Mouse (Mus musculus): ENCODE results near the gene Prdx2. TPM values are rescaled to one million over a fixed set of nuclear protein-coding genes. Genes with fewer than 3 reads are reported as not detected.

The Prdx2 gene
- polyA plus RNA-seq, 1 experiment from 2014 or later, result 1,255 TPM

DNA sequence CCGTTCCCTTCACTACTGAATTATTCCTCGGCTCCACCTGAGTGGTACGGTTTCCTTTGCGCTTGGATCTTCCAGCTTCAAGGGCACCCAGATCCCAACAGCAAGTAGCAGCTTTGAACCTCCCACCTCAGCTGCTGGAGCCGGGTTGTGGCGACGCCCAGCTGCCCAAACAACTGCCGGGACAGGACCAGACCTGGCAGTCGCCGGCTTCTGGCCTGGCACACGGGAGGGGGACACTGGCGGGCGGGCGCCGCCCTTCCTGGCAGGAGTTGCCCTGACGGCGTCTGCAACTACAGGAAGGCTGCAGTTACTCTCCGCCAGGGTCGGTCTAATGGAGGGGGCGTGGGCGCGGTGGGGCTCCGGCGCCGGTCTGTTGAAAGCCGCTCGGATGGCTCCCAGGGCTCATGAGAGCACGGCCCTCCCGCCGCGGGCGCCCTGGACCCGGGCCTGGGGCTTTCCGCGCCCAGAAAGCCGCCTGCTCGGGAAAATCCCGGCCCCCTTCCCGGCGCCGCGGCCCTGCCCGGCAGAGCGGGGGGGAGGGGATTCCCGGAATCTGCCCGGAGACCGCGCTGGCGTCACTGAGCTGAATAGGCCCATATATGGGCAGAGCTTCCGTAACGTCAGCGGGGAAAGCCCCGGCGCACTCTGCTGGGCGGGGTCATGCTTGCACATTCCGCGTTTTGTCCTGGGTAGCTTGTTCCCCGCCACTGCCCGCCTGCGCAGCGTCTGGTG, 6.8 kb downstream of the Prdx2 start:
- Histone ChIP-seq H3K27me3 (ENCODE audit: poor library complexity, severe bottlenecking) (peaks cover 46% of the 10 kb centered on the region), H3K27ac (peak overlapping the region; percentile 79), H3K4me3 (peak overlapping the region; percentile 68), H3K36me3 (replicated peaks) (peaks cover 41% of the 10 kb centered on the region), H3K9me3 (no peaks in the 10 kb centered on the region), H3K4me1 (peaks cover 70% of the 10 kb centered on the region)
- WGBS, result under 1% methylated on average over 61 of the region's 61 CpGs
- peak; percentile 95 for DNase-seq (ENCODE audit: extremely low spot score, low spot score)

DNA sequence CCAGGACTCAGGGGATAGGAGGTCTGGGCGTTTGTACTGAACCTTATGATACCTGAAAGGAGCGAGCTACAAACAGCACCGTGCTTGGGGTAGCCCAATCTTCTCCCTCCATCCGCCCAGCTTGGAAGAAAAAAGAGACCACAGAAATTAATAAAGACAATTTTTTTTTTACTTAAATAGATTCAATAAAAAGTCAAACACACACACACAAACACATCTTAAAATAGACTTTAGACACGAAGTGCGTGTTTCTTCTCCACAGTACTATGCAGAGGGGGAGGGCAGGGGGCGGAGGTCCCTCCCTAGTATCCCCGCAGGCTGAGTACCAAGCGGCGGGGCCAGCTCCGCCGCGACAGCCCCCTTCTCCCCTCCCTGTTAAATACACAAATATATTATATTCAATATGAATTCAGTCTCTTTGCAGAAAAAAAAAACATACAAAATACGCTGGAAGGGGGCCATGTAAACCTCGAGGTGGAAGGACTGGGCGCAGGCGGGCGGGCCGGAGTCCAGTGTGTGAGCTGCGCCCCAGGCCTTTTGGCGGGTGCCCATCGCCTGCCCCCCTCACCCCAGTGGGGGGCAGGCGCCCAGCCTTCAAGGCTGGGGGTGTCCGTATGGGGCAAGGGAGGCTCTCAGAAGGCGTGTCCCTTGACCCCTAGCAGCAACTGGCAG, 7.5 kb downstream of the Prdx2 start:
- H3K27me3 ChIP-seq (ENCODE audit: poor library complexity, severe bottlenecking), result peaks cover 53% of the 10 kb centered on the region
- H3K9me3 ChIP-seq, result no peaks in the 10 kb centered on the region
- peak overlapping the region; percentile 68 for H3K4me3 ChIP-seq
- WGBS, result 1% methylated on average over 25 of the region's 25 CpGs
- H3K36me3 ChIP-seq (replicated peaks), result peaks cover 34% of the 10 kb centered on the region
- peak overlapping the region; percentile 79 for H3K27ac ChIP-seq
- peaks cover 67% of the 10 kb centered on the region for H3K4me1 ChIP-seq
- DNase-seq (ENCODE audit: extremely low spot score, low spot score), result no peak

DNA sequence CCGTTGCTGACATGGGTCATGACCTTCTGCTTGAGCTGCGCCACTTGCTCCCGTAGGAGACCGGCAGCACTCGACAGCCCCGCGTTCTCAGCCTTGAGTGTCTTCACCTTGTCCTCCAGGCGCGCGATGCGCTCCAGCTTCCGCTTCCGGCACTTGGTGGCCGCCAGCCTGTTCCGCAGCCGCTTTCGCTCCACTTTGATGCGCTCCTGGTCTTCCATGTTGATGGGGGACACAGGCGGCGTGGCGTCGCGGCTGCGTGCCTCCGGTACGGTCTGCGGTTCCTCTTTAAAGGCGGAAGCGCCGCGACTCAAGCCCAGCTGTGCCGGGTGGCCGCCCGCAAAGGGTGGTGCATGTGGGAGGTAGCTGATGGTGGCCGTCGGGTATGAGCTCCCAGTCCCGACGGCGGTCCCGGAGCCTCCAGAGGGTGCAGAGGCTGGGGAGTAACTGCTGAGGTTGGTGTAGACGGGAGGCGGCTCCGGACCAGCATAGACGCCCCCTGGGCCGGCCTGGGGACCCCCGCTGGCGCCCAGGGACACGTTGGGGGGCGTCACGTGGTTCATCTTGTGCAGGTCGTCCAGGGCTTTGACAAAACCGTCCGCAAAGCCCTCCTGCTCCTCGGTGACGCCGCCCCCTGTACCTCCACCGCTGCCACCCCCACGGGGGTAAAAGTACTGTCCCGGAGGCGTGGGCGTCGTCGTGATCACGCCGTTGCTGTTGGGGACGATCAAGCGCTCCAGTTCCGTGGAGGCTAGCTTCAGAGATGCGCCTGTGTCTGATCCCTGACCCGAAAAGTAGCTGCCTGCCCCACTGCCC, 8.3 kb downstream of the Prdx2 start:
- Histone ChIP-seq H3K27ac (peak overlapping the region; percentile 79), H3K4me1 (peaks cover 71% of the 10 kb centered on the region), H3K4me3 (peak overlapping the region; percentile 68), H3K36me3 (replicated peaks) (peaks cover 26% of the 10 kb centered on the region), H3K9me3 (no peaks in the 10 kb centered on the region), H3K27me3 (ENCODE audit: poor library complexity, severe bottlenecking) (peaks cover 61% of the 10 kb centered on the region)
- DNase-seq (ENCODE audit: extremely low spot score, low spot score), result peak; percentile 67
- WGBS, result 2% methylated on average over 70 of the region's 70 CpGs

DNA sequence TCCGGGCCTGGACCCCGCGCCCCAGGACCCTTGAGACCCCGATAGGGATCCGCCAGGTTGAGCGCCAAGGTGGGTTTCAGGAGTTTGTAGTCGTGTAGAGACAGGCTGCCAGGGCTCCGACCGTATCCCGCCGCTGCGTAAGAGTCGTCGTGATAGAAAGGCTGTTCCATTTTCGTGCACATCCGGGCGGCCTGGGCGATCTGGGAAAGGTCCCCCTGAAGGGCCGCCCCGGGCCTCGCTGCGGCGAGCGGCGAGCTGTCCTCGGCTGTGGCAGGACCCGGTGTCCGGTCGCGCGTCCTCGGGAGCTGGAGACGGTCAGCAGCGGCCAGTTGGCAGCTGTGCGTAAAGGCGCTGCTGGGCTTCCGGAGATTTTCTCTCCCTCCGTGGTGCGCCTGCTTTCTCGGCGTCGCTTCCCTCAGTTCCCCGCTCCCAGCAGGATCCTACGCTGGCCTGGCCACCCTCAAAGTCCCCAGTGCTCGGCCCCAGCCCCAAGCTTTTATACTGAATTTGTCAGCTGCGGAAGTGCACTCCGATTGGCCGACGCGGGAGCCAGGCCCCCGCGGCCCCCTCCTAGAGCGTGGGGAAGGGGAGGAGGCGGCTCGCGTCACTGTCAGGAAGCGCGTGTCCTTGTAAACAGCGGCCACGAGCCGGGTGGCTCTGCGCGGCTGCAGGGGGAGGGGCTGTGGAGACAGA, 9.0 kb downstream of the Prdx2 start, which contains the start of gene Junb:
Gene Junb (minus strand): TSS at position 471 of the 693 bp plus-strand sequence.
- Histone ChIP-seq H3K4me3 (peak within 1 kb of the TSS; percentile 68), H3K27ac (peak within 1 kb of the TSS; percentile 79), H3K36me3 (replicated peaks) (peaks cover 19% of the 10 kb centered on the region), H3K9me3 (no peaks in the 10 kb centered on the region), H3K27me3 (ENCODE audit: poor library complexity, severe bottlenecking) (peaks cover 64% of the 10 kb centered on the region), H3K4me1 (peaks cover 71% of the 10 kb centered on the region)
- DNase-seq (ENCODE audit: extremely low spot score, low spot score), result peak; percentile 79
- under 1% methylated on average over 63 of the region's 63 CpGs for WGBS

DNA sequence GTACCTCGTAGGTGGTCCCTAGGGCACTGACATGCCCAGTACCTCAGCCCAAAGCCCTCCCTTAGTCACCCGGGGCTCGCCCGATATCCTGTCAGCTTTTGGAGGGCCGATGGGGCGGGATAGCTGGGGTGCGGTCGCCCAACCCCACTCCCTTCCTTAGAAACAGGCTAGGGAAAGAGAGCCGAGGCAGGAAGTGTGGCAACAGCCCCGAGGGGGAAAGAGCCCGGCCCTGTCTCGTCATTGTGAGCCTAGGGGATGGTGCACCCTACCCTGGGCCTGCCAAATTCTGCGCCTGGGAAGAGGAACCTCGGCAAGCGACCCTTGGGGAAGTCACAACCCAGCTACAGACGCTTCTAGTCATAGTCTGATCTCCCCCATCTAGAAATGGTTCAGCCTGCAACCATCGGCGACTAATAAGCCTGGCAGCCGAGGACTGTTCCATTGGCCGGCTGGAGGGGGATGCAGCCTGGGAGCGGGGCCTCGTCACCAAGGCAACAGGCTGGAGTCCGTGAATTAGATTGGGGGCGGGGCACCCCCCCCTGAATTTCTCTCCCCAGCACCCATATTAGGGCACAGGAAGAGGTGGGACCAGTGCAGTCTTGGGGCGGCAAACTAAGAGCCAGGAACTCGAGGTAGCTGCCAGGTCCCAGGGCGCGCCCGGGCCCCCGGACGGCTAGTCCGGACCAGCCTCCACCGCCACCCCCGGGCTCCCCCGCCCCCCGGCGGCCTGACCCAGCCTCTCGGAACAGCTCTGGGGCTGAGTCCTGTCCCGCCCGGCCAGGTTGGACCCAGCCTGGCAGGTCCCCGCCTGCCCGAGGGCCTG, 10.4 kb downstream of the Prdx2 start:
- Histone ChIP-seq H3K27me3 (ENCODE audit: poor library complexity, severe bottlenecking) (peaks cover 78% of the 10 kb centered on the region), H3K27ac (peak overlapping the region; percentile 76), H3K4me1 (peaks cover 80% of the 10 kb centered on the region), H3K9me3 (no peaks in the 10 kb centered on the region), H3K4me3 (peak overlapping the region; percentile 68), H3K36me3 (replicated peaks) (peaks cover 5% of the 10 kb centered on the region)
- WGBS, result 2% methylated on average over 42 of the region's 42 CpGs
- peak; percentile 84 for DNase-seq (ENCODE audit: extremely low spot score, low spot score)

DNA sequence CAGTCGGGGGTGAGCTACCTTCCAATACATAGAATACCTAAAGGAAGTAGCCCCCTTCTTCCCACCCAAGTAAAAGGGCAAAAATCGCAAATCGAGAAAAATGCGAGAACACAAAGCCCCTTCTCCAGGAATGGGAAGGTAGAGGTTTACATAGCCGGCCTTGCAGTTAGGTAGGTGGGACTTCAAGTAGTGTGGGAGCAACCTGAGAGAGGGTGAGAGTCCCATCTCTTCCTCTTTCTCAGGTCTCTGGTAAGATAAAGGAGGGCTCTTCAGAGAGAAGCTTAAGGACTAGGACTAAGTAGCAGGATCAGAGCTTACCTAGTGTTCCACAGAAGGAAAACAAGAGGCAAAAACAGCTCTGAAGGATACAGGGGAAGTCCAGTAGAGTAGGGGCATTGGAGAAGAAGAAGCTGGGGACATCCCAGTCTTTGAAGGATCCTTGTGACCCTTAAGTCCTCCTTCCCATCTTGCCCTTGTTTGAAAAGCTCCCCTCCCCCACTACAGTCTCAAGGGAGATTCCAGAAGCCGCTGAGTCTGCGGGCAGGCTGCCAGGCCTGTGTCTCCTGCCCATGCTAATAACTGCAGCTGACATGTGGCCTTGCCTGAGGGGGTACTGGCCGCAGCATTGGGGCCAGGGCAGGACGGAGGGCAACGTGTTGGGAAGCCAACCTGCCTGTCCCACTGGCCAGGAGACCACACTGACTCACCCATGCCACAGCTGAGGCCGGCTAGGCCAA, 11.4 kb downstream of the Prdx2 start:
- peaks cover 82% of the 10 kb centered on the region for H3K4me1 ChIP-seq
- DNase-seq (ENCODE audit: extremely low spot score, low spot score), result no peak
- no peaks in the 10 kb centered on the region for H3K9me3 ChIP-seq
- peaks cover 84% of the 10 kb centered on the region for H3K27me3 ChIP-seq (ENCODE audit: poor library complexity, severe bottlenecking)
- WGBS, result 41% methylated on average over 11 of the region's 11 CpGs
- no peaks in the 10 kb centered on the region for H3K36me3 ChIP-seq (replicated peaks)
- peak overlapping the region; percentile 68; the same call in 1 of the 2 replicates for H3K4me3 ChIP-seq
- H3K27ac ChIP-seq, result peak overlapping the region; percentile 76

DNA sequence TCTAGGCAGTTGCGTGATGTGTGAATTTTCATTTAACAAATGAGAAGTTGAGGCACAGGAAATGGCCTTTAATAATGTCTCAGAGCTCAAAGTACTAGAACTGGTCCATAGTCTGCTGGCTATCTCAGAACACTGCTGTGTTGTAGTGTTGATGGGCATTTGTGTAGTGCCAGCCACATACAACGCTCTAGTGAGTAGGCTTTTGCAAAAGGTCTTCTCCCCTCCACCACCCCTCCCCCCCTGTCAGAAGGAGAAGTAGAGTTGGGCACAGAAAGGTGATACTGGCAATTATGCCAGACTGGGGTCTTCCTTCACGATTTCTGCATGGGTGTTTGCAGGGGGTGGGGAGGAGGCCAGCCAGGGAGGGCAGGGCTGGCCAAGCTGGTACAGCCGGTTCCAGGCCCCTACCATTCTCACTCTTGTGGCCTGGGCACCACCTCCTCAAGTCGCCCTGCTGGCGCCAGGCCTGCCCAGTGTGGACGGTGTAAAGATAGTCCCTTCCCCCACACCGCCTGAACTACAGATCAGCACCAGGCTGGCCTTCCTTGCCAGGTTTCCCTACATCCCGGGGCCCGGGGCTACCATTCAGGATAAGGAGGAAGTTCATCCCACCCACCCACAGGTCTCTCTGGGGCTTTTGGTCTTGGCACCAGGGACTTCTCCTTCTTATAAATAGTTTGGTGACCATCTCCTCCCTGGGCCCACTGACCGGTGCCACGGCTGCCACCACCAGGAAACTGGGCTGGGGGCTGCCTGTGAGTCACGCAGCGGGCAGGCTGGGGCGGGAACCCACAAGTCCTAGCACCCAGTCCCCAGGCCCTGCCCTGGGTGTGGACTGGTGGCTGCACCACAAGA, 12.5 kb downstream of the Prdx2 start:
- H3K4me1 ChIP-seq, result peaks cover 79% of the 10 kb centered on the region
- no peak for DNase-seq (ENCODE audit: extremely low spot score, low spot score)
- H3K36me3 ChIP-seq (replicated peaks), result no peaks in the 10 kb centered on the region
- peaks cover 92% of the 10 kb centered on the region for H3K27me3 ChIP-seq (ENCODE audit: poor library complexity, severe bottlenecking)
- 83% methylated on average over 15 of the region's 15 CpGs for WGBS
- H3K4me3 ChIP-seq, result peak overlapping the region; percentile 12; the same call in 1 of the 2 replicates
- H3K9me3 ChIP-seq, result no peaks in the 10 kb centered on the region
- H3K27ac ChIP-seq, result 0 out of 2 replicates have a peak overlapping the region, but pooled peaks have one; percentile 20

DNA sequence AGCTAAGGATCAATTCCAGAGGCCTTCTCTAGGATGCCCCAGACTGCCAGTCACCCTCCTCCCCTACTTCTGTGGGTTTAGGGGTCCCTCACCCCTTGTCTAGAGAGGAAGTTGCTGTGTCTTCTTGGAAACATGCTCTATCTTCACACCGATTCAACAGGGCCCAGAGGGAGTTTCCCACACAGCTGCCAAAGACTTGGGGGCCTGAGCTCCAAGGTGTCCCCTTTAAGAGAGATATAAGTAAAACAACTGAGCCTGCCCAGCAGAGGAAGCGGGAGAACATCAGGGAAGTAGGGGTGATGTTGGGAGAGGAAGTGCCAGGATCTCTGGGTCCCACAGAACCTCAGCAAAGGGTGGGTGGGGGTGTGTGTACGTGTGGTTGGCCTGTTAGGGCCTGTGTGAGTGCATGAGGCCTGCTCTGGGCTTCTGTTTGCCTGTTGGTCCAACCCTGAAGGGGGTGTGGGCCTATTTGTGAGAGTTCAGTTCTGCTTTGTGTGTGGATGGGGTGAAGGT, 13.2 kb downstream of the Prdx2 start:
- no peak for DNase-seq (ENCODE audit: extremely low spot score, low spot score)
- 68% methylated on average over 3 of the region's 3 CpGs for WGBS
- Histone ChIP-seq H3K4me3 (no peak overlapping the region), H3K36me3 (replicated peaks) (no peaks in the 10 kb centered on the region), H3K27ac (0 out of 2 replicates have a peak overlapping the region, but pooled peaks have one; percentile 20), H3K4me1 (peaks cover 72% of the 10 kb centered on the region), H3K9me3 (no peaks in the 10 kb centered on the region), H3K27me3 (ENCODE audit: poor library complexity, severe bottlenecking) (peaks cover 92% of the 10 kb centered on the region)

DNA sequence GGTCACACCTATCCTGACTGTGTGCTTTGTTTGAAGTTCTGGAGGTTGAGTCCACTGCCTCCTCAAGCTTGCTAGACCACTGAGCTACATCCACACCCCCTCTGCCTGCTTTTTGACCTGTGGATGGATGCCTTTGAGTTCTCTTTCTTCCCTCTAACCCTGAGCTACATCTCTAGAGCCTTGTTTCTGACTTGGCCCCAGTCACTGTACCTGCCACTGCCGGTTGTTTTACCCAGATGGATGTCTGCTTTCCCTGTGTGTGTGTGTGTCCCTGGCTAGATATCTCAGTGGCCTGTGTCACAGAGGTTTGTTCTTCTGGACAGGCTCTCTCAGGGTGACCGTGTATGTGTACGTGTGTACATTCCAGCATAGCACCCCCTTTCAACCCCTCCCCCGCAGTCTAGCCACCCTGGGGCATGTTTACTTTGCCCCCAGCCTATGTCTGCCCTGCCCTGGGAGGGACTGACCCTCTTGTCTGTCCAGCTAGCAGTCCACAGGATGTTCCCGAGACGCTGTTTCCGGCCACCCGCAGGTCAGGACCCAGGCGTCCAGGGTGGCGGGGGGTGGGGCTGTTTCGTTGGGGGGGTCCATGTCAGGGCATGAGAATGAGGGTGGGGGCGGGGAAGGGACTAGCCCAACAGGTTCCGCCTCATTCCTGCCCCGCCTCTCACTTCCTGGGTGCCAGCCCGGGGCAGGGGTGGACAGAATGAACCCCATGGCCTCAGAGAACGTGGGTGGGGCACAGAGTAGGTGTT, 15.1 kb downstream of the Prdx2 start:
- Histone ChIP-seq H3K27me3 (ENCODE audit: poor library complexity, severe bottlenecking) (peaks cover 92% of the 10 kb centered on the region), H3K36me3 (replicated peaks) (no peaks in the 10 kb centered on the region), H3K4me3 (peak overlapping the region; percentile 62), H3K9me3 (no peaks in the 10 kb centered on the region), H3K4me1 (peaks cover 59% of the 10 kb centered on the region), H3K27ac (peak overlapping the region; percentile 83)
- 12% methylated on average over 16 of the region's 16 CpGs for WGBS
- DNase-seq (ENCODE audit: extremely low spot score, low spot score), result no peak

Data from forebrain, embryonic 10.5 days (tissue).